Mouse (Mus musculus) stomach, postnatal 0 days (tissue): ENCODE data around the gene Dnajc15. TPM values are rescaled to one million over a fixed set of nuclear protein-coding genes. Genes with fewer than 3 reads are reported as not detected.
"Not testable (repeated sequence)": the region's sequence is repeated elsewhere in the genome, so short reads cannot be mapped to it uniquely, and the experiment has no call there.

Experiments used
- ATAC-seq: fragments of 200-750 bp; cut with Nextera tagmentation; 2 replicates; pipeline ENCODE4 v1.8.0; 2017; ENCODE audit not compliant: low FRiP score, low TSS enrichment
- DNase-seq: peaks from one replicate; pipeline ENCODE4 v3.0.0-alpha.2; 2016; ENCODE audit warnings: low spot score
- H3K27ac ChIP-seq: fragments of 300-500 bp; sonication (generic); replicated peaks from 2 replicates; pipeline ENCODE4 v1.5.1; 2014; ENCODE audit warnings: mild to moderate bottlenecking, control low read depth
- H3K27me3 ChIP-seq: fragments of 300-500 bp; sonication (generic); 2 replicates; pipeline ENCODE4 v1.6.1; 2014; ENCODE audit warnings: low read length; ENCODE audit not compliant: control insufficient read depth, insufficient read depth
- H3K36me3 ChIP-seq: fragments of 300-500 bp; sonication (generic); 2 replicates; pipeline ENCODE4 v1.6.1; 2014; ENCODE audit warnings: low read length, mixed read lengths; ENCODE audit not compliant: control insufficient read depth, insufficient read depth
- H3K4me1 ChIP-seq: fragments of 300-500 bp; sonication (generic); replicated peaks from 2 replicates; pipeline ENCODE4 v1.6.1; 2014; ENCODE audit warnings: antibody characterized with exemption; ENCODE audit not compliant: control insufficient read depth, insufficient read depth
- H3K4me2 ChIP-seq: fragments of 300-500 bp; sonication (generic); replicated peaks from 2 replicates; pipeline ENCODE4 v1.6.1; 2014; ENCODE audit warnings: low read depth, mild to moderate bottlenecking, control low read depth, moderate library complexity
- H3K4me3 ChIP-seq: fragments of 300-500 bp; sonication (generic); 2 replicates; pipeline ENCODE4 v1.5.1; 2014; ENCODE audit warnings: low read depth, low read length, control low read depth
- H3K9ac ChIP-seq: fragments of 300-500 bp; sonication (generic); 2 replicates; pipeline ENCODE4 v1.6.1; 2014; ENCODE audit warnings: mild to moderate bottlenecking, low read length, control low read depth, mixed read lengths
- H3K9me3 ChIP-seq: fragments of 300-500 bp; sonication (generic); 2 replicates; pipeline ENCODE4 v1.6.1; 2016; ENCODE audit warnings: low read length; ENCODE audit not compliant: control insufficient read depth
- CTCF ChIP-seq: IDR thresholded peaks from 2 replicates; pipeline ENCODE4 v1.5.1; 2016; ENCODE audit warnings: antibody characterized with exemption, low read depth, mild to moderate bottlenecking, moderate library complexity
- EP300 ChIP-seq: optimal IDR thresholded peaks from 2 replicates; pipeline ENCODE3; 2016; ENCODE audit warnings: antibody characterized with exemption
- WGBS: fragments of 180-500 bp; shearing (Covaris S2); extraction: QIAGEN DNeasy Blood & Tissue Kit; methylation state at CpG from one replicate; pipeline ENCODE4 v1.1.7; 2014; 5-methylcytosine and 5-hydroxymethylcytosine counted together
- polyA plus RNA-seq: library from polyadenylated mRNA; unstranded; fragments of >200 nt; fragmentation: Nextera tagmentation; extraction: Ambion mirVana; gene quantifications from 2 replicates; pipeline ENCODE4 v1.2.1, GENCODE M21; 2015

Dnajc15 gene
- polyA plus RNA-seq, 1 experiment from 2014 or later = 85.7 TPM

- H3K4me3 ChIP-seq = no peak overlapping the region
- no peak for ATAC-seq
- WGBS = 60% methylated on average over 3 of the region's 3 CpGs
These were observed 11.5 kb upstream of the Dnajc15 start for GRCm38 (mm10) chr14:77886376-77886775.

GRCm38 (mm10) chr14:77882669-77883068, 7.7 kb upstream of the Dnajc15 start:
- WGBS = 69% methylated on average over 6 of the region's 6 CpGs

More at GRCm38 (mm10) chr14:77886376-77886775, 11.5 kb upstream of the Dnajc15 start:
- no peaks in the 10 kb centered on the region for H3K4me1 ChIP-seq
- H3K27ac ChIP-seq = no peak overlapping the region
- TF ChIP-seq CTCF (no peak), EP300 (no peak)
- DNase-seq = no peak
- no peaks in the 10 kb centered on the region for H3K36me3 ChIP-seq
- no peak overlapping the region for H3K9ac ChIP-seq
- H3K27me3 ChIP-seq = no peaks in the 10 kb centered on the region
- H3K9me3 ChIP-seq = no peaks in the 10 kb centered on the region
- H3K4me2 ChIP-seq = no peak overlapping the region

GRCm38 (mm10) chr14:77881998-77882397, 7.1 kb upstream of the Dnajc15 start:
- TF ChIP-seq CTCF (no peak), EP300 (no peak)
- no peaks in the 10 kb centered on the region for H3K4me1 ChIP-seq
- no peak overlapping the region for H3K4me2 ChIP-seq
- H3K27me3 ChIP-seq = no peaks in the 10 kb centered on the region
- no peaks in the 10 kb centered on the region for H3K36me3 ChIP-seq
- H3K9me3 ChIP-seq = no peaks in the 10 kb centered on the region
- DNase-seq (no peak), ATAC-seq (no peak)
- no peak overlapping the region for H3K27ac ChIP-seq
- H3K9ac ChIP-seq = no peak overlapping the region
- no peak overlapping the region for H3K4me3 ChIP-seq
- WGBS = 62% methylated on average over 1 of the region's 1 CpGs

More at GRCm38 (mm10) chr14:77882669-77883068, 7.7 kb upstream of the Dnajc15 start:
- no peak for TF ChIP-seq EP300
- no peak for TF ChIP-seq CTCF
- DNase-seq (no peak), ATAC-seq (no peak)
- Histone ChIP-seq H3K4me1 (no peaks in the 10 kb centered on the region), H3K4me2 (no peak overlapping the region), H3K27ac (no peak overlapping the region), H3K9me3 (no peaks in the 10 kb centered on the region), H3K4me3 (no peak overlapping the region), H3K27me3 (no peaks in the 10 kb centered on the region), H3K9ac (no peak overlapping the region), H3K36me3 (no peaks in the 10 kb centered on the region)

GRCm38 (mm10) chr14:77877876-77878275, 3.0 kb upstream of the Dnajc15 start:
- not testable (repeated sequence) for DNase-seq, ATAC-seq
- WGBS = no CpG with 5 or more reads among the region's 2 CpGs

GRCm38 (mm10) chr14:77876199-77876598, 1.3 kb upstream of the Dnajc15 start:
- Histone ChIP-seq H3K4me2 (no peak overlapping the region), H3K4me3 (no peak overlapping the region)
- WGBS = 88% methylated on average over 1 of the region's 1 CpGs

More at GRCm38 (mm10) chr14:77877876-77878275, 3.0 kb upstream of the Dnajc15 start:
- not testable (repeated sequence) for H3K9me3 ChIP-seq, H3K27ac ChIP-seq, H3K4me2 ChIP-seq, H3K36me3 ChIP-seq, H3K9ac ChIP-seq, H3K4me3 ChIP-seq, H3K27me3 ChIP-seq, H3K4me1 ChIP-seq

GRCm38 (mm10) chr14:77871380-77871975, 3.4 kb downstream of the Dnajc15 start:
- Histone ChIP-seq H3K4me1 (no peaks in the 10 kb centered on the region), H3K27ac (no peak overlapping the region), H3K4me3 (no peak overlapping the region), H3K27me3 (no peaks in the 10 kb centered on the region), H3K9me3 (no peaks in the 10 kb centered on the region), H3K36me3 (no peaks in the 10 kb centered on the region), H3K9ac (no peak overlapping the region), H3K4me2 (no peak overlapping the region)
- TF ChIP-seq EP300 (no peak), CTCF (no peak)
- 90% methylated on average over 6 of the region's 6 CpGs for WGBS
- DNase-seq (no peak), ATAC-seq (no peak)

More at GRCm38 (mm10) chr14:77876199-77876598, 1.3 kb upstream of the Dnajc15 start:
- TF ChIP-seq CTCF (no peak), EP300 (no peak)
- no peaks in the 10 kb centered on the region for H3K4me1 ChIP-seq
- no peaks in the 10 kb centered on the region for H3K9me3 ChIP-seq
- H3K36me3 ChIP-seq = no peaks in the 10 kb centered on the region
- H3K9ac ChIP-seq = no peak overlapping the region
- H3K27me3 ChIP-seq = no peaks in the 10 kb centered on the region
- ATAC-seq = no peak
- H3K27ac ChIP-seq = no peak overlapping the region
- no peak for DNase-seq
